18 mouse cellular contexts compared by ENCODE assay signal in genomic region chr17:90817898-90818297, GRCm38 (mm10).
"Had no signal": no experiment of that assay in that cellular context is flagged by ENCODE, and none has a peak within 500 bp of the region (broad histone marks: within the 10 kb centered on the region; RNA-seq: fewer than 3 reads in every experiment).

No protein-coding gene starts in this region.

- ATAC-seq: midbrain, embryonic 16.5 days had no signal

- H3K9ac ChIP-seq: lung, embryonic 14.5 days; midbrain, embryonic 12.5 days; neural tube, embryonic 13.5 days; neural tube, embryonic 15.5 days had no signal

- H3K4me1 ChIP-seq: midbrain, embryonic 10.5 days; midbrain, embryonic 12.5 days; neural tube, embryonic 13.5 days; neural tube, embryonic 15.5 days had no signal

- H3K4me2 ChIP-seq: lung, embryonic 14.5 days; midbrain, embryonic 12.5 days; neural tube, embryonic 13.5 days; neural tube, embryonic 15.5 days had no signal

- H3K4me3 ChIP-seq: midbrain, embryonic 10.5 days; midbrain, embryonic 12.5 days; myocyte; neural tube, embryonic 13.5 days; neural tube, embryonic 15.5 days had no signal

- H3K36me3 ChIP-seq: midbrain, embryonic 10.5 days; midbrain, embryonic 12.5 days; neural tube, embryonic 13.5 days; neural tube, embryonic 15.5 days had no signal

- DNase-seq: lung, embryonic 14.5 days; lung, postnatal 10 days; lung, postnatal 4 days; midbrain, embryonic 14.5 days; retina, postnatal 1 day; right cerebral cortex, adult 18-20 months; right cerebral cortex, postnatal 25 days; right cerebral cortex, postnatal 4 days; spleen, adult 18-20 months; thymus, adult 18-20 months; thymus, postnatal 14 days; thymus, postnatal 36 days had no signal

- H3K27ac ChIP-seq: midbrain, embryonic 10.5 days; midbrain, embryonic 12.5 days; neural tube, embryonic 13.5 days; neural tube, embryonic 15.5 days had no signal

- H3K9me3 ChIP-seq: midbrain, embryonic 10.5 days; midbrain, embryonic 12.5 days; neural tube, embryonic 13.5 days; neural tube, embryonic 15.5 days had no signal

- H3K27me3 ChIP-seq: midbrain, embryonic 12.5 days; neural tube, embryonic 13.5 days; neural tube, embryonic 15.5 days had no signal
